Mouse (Mus musculus) limb, embryonic 13.5 days (tissue): ENCODE results near the gene Gclc. TPM values are rescaled to one million over a fixed set of nuclear protein-coding genes. Genes with fewer than 3 reads are reported as not detected.
"Not testable (repeated sequence)": the region's sequence is repeated elsewhere in the genome, so short reads cannot be mapped to it uniquely, and the experiment has no call there.

Experiments
- ATAC-seq: fragments of 200-750 bp; cut with Nextera tagmentation; 2 replicates; pipeline ENCODE4 v1.8.0; 2017; ENCODE audit warnings: low read depth, moderate number of reproducible peaks, moderate TSS enrichment; ENCODE audit not compliant: low FRiP score
- H3K27ac ChIP-seq: fragments of 300-500 bp; sonication (generic); 2 replicates; pipeline ENCODE4 v1.5.1; 2015; ENCODE audit warnings: inconsistent platforms, mild to moderate bottlenecking, moderate library complexity
- H3K27me3 ChIP-seq: fragments of 300-500 bp; sonication (generic); 2 replicates; pipeline ENCODE4 v1.6.1; 2015; ENCODE audit warnings: mild to moderate bottlenecking, inconsistent platforms
- H3K36me3 ChIP-seq: fragments of 300-500 bp; sonication (generic); 2 replicates; pipeline ENCODE4 v1.6.1; 2015; ENCODE audit warnings: inconsistent platforms, mild to moderate bottlenecking, moderate library complexity
- H3K4me1 ChIP-seq: fragments of 300-500 bp; sonication (generic); 2 replicates; pipeline ENCODE4 v1.6.1; 2015; ENCODE audit warnings: inconsistent platforms
- H3K4me2 ChIP-seq: fragments of 300-500 bp; sonication (generic); replicated peaks from 2 replicates; pipeline ENCODE4 v1.6.1; 2015; ENCODE audit warnings: inconsistent platforms, mild to moderate bottlenecking, moderate library complexity
- H3K4me3 ChIP-seq: fragments of 300-500 bp; sonication (generic); 2 replicates; pipeline ENCODE4 v1.5.1; 2015; ENCODE audit warnings: moderate library complexity, mild to moderate bottlenecking, inconsistent platforms
- H3K9ac ChIP-seq: fragments of 300-500 bp; sonication (generic); 2 replicates; pipeline ENCODE4 v1.6.1; 2015; ENCODE audit warnings: mild to moderate bottlenecking, inconsistent platforms
- H3K9me3 ChIP-seq: fragments of 300-500 bp; sonication (generic); 2 replicates; pipeline ENCODE4 v1.6.1; 2016; ENCODE audit warnings: inconsistent platforms
- WGBS: fragments of 180-500 bp; shearing (Covaris S2); methylation state at CpG from one replicate; pipeline ENCODE4 v1.1.7; 2015; 5-methylcytosine and 5-hydroxymethylcytosine counted together
- polyA plus RNA-seq: library from polyadenylated mRNA; unstranded; fragments of >200 nt; fragmentation: Nextera tagmentation; extraction: Ambion mirVana; gene quantifications from 2 replicates; pipeline ENCODE4 v1.2.1, GENCODE M21; 2015

Gclc gene
- polyA plus RNA-seq, 1 experiment from 2014 or later: 11.0 TPM

GRCm38 (mm10) chr9:77722381-77722780 lies 32.0 kb upstream of the Gclc start:
- Histone ChIP-seq H3K4me3 (no peak overlapping the region), H3K9ac (no peak overlapping the region), H3K4me1 (no peaks in the 10 kb centered on the region), H3K27me3 (no peaks in the 10 kb centered on the region), H3K4me2 (no peak overlapping the region), H3K27ac (no peak overlapping the region), H3K36me3 (no peaks in the 10 kb centered on the region), H3K9me3 (no peaks in the 10 kb centered on the region)
- WGBS: 89% methylated on average over 1 of the region's 1 CpGs
- ATAC-seq: no peak

- no peaks in the 10 kb centered on the region for H3K9me3 ChIP-seq
- H3K27ac ChIP-seq: no peak overlapping the region
- H3K9ac ChIP-seq: no peak overlapping the region
- 73% methylated on average over 6 of the region's 6 CpGs for WGBS
- H3K36me3 ChIP-seq: no peaks in the 10 kb centered on the region
- H3K27me3 ChIP-seq: no peaks in the 10 kb centered on the region
- H3K4me3 ChIP-seq: no peak overlapping the region
- H3K4me1 ChIP-seq: no peaks in the 10 kb centered on the region
- no peak overlapping the region for H3K4me2 ChIP-seq
- no peak for ATAC-seq
Observed at GRCm38 (mm10) chr9:77724216-77724615, 30.1 kb upstream of the Gclc start.

GRCm38 (mm10) chr9:77725448-77725847 lies 28.9 kb upstream of the Gclc start:
- Histone ChIP-seq H3K27me3 (no peaks in the 10 kb centered on the region), H3K27ac (no peak overlapping the region)
- 88% methylated on average over 8 of the region's 8 CpGs for WGBS

GRCm38 (mm10) chr9:77726018-77726684 lies 28.2 kb upstream of the Gclc start:
- Histone ChIP-seq H3K27ac (no peak overlapping the region), H3K9ac (no peak overlapping the region), H3K4me3 (no peak overlapping the region), H3K4me2 (no peak overlapping the region), H3K9me3 (no peaks in the 10 kb centered on the region), H3K27me3 (no peaks in the 10 kb centered on the region), H3K36me3 (no peaks in the 10 kb centered on the region), H3K4me1 (no peaks in the 10 kb centered on the region)
- WGBS: 86% methylated on average over 6 of the region's 6 CpGs
- ATAC-seq: no peak

More at GRCm38 (mm10) chr9:77725448-77725847, 28.9 kb upstream of the Gclc start:
- Histone ChIP-seq H3K9me3 (no peaks in the 10 kb centered on the region), H3K9ac (no peak overlapping the region), H3K4me1 (no peaks in the 10 kb centered on the region), H3K4me3 (no peak overlapping the region), H3K36me3 (no peaks in the 10 kb centered on the region), H3K4me2 (no peak overlapping the region)
- ATAC-seq: no peak

- ATAC-seq: no peak
- Histone ChIP-seq H3K4me3 (no peak overlapping the region), H3K9me3 (no peaks in the 10 kb centered on the region), H3K36me3 (no peaks in the 10 kb centered on the region), H3K4me1 (no peaks in the 10 kb centered on the region), H3K27me3 (no peaks in the 10 kb centered on the region), H3K27ac (no peak overlapping the region), H3K9ac (no peak overlapping the region), H3K4me2 (no peak overlapping the region)
- 80% methylated on average over 2 of the region's 2 CpGs for WGBS
Observed at GRCm38 (mm10) chr9:77727012-77727411, 27.3 kb upstream of the Gclc start.

- Histone ChIP-seq H3K9me3 (no peaks in the 10 kb centered on the region), H3K4me3 (no peak overlapping the region), H3K36me3 (no peaks in the 10 kb centered on the region), H3K4me2 (no peak overlapping the region), H3K27ac (no peak overlapping the region), H3K9ac (no peak overlapping the region), H3K4me1 (no peaks in the 10 kb centered on the region), H3K27me3 (no peaks in the 10 kb centered on the region)
- ATAC-seq: no peak
- 62% methylated on average over 3 of the region's 3 CpGs for WGBS
Observed at GRCm38 (mm10) chr9:77732067-77732466, 22.3 kb upstream of the Gclc start.

- 84% methylated on average over 6 of the region's 6 CpGs for WGBS
- Histone ChIP-seq H3K9me3 (no peaks in the 10 kb centered on the region), H3K27ac (no peak overlapping the region), H3K4me2 (no peak overlapping the region), H3K36me3 (no peaks in the 10 kb centered on the region), H3K4me1 (no peaks in the 10 kb centered on the region), H3K9ac (no peak overlapping the region), H3K4me3 (no peak overlapping the region), H3K27me3 (no peaks in the 10 kb centered on the region)
- no peak for ATAC-seq
Observed at GRCm38 (mm10) chr9:77737298-77738041, 16.9 kb upstream of the Gclc start.

- Histone ChIP-seq H3K27me3 (no peaks in the 10 kb centered on the region), H3K4me1 (no peaks in the 10 kb centered on the region), H3K27ac (no peak overlapping the region), H3K9me3 (no peaks in the 10 kb centered on the region), H3K36me3 (no peaks in the 10 kb centered on the region), H3K4me2 (no peak overlapping the region), H3K4me3 (no peak overlapping the region), H3K9ac (no peak overlapping the region)
- WGBS: 72% methylated on average over 1 of the region's 1 CpGs
- ATAC-seq: no peak
Observed at GRCm38 (mm10) chr9:77741452-77741851, 12.9 kb upstream of the Gclc start.

- Histone ChIP-seq H3K4me3 (no peak overlapping the region), H3K4me1 (peaks cover 2% of the 10 kb centered on the region; the same call in 1 of the 2 replicates), H3K36me3 (no peaks in the 10 kb centered on the region), H3K27me3 (no peaks in the 10 kb centered on the region), H3K9me3 (no peaks in the 10 kb centered on the region), H3K27ac (no peak overlapping the region), H3K9ac (no peak overlapping the region), H3K4me2 (no peak overlapping the region)
- WGBS: 48% methylated on average over 3 of the region's 3 CpGs
- ATAC-seq: no peak
Observed at GRCm38 (mm10) chr9:77744798-77745197, 9.5 kb upstream of the Gclc start.

- Histone ChIP-seq H3K9me3 (no peaks in the 10 kb centered on the region), H3K4me2 (no peak overlapping the region), H3K27me3 (no peaks in the 10 kb centered on the region), H3K36me3 (no peaks in the 10 kb centered on the region), H3K4me1 (peaks cover 9% of the 10 kb centered on the region), H3K9ac (no peak overlapping the region), H3K27ac (no peak overlapping the region), H3K4me3 (no peak overlapping the region)
- 22% methylated on average over 2 of the region's 2 CpGs for WGBS
- ATAC-seq: no peak
Observed at GRCm38 (mm10) chr9:77746315-77746714, 8.0 kb upstream of the Gclc start.

- not testable (repeated sequence) for H3K4me3 ChIP-seq, H3K9ac ChIP-seq, H3K27me3 ChIP-seq, H3K9me3 ChIP-seq, H3K4me2 ChIP-seq, H3K36me3 ChIP-seq, ATAC-seq, H3K27ac ChIP-seq
- 89% methylated on average over 1 of the region's 1 CpGs for WGBS
- H3K4me1 ChIP-seq: peaks cover 11% of the 10 kb centered on the region
Observed at GRCm38 (mm10) chr9:77748292-77748691, 6.0 kb upstream of the Gclc start.

GRCm38 (mm10) chr9:77750133-77751060 lies 3.9 kb upstream of the Gclc start:
- WGBS: under 1% methylated on average over 79 of the region's 79 CpGs
- Histone ChIP-seq H3K27me3 (no peaks in the 10 kb centered on the region), H3K36me3 (no peaks in the 10 kb centered on the region), H3K9me3 (no peaks in the 10 kb centered on the region), H3K4me2 (peak overlapping the region; percentile 75), H3K4me1 (peaks cover 14% of the 10 kb centered on the region), H3K4me3 (peak overlapping the region; percentile 64), H3K9ac (peak overlapping the region; percentile 73), H3K27ac (peak overlapping the region; percentile 74)
- ATAC-seq: peak; percentile 84
